Mouse (Mus musculus): ENCODE results near the gene Chrna5.

Chrna5 gene

DNA sequence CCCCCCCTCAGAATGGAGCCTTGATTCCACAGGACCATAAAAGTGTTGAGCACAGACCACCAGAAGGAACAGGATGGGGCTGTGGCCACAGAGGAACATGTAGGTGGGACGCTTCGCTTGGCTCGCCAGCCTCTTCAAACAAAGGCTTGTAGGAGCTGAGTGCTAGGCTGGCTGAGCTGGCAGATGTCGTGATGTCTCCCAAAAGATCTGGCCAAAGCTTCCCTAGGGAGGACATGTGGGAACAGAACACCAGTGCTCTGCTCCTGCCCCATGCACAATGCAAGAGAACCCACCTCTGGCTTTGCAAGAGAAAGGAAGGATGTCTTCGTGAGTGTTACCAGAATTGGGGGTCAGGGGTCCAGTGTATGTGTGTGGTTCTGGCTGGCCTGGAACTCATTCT lies 42.6 kb downstream of the Chrna5 start:
- DNase-seq (ENCODE audit: low spot score in 2 of 2) = no peak

DNA sequence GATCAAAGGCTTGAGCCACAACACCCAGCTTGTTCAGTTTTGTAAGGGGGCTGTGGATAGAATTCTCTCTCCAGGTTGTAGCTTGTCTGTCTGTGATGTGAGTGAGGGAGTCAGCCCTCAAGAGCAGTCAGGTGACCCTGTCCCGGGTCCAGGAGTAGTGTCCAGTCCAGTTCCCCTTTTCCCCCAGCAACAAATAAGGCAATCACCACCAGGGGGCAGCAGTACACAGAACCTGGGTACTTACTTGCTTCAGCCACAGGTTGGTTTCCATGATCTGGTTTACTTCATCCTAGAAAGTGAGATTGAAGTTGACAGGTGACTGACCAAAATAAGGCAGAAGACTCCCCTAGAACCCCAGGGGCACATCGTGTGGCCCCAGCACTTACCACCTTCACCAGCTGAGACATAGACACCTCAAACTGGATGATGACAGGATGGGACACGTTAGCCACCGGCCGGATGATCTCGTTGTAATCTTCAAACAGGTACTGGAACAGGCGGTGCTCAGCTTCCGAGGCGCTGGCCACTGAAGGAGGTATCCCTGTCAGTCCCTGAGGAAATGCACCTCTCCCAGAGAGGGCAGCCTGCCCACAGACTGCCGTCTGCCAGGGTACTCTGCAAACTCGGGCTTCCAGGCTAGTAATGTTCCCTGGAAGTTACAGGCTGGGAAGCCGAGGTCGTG lies 43.4 kb downstream of the Chrna5 start:
- peak; percentile 33 to 56 for DNase-seq (ENCODE audit: low spot score in 2 of 2)

DNA sequence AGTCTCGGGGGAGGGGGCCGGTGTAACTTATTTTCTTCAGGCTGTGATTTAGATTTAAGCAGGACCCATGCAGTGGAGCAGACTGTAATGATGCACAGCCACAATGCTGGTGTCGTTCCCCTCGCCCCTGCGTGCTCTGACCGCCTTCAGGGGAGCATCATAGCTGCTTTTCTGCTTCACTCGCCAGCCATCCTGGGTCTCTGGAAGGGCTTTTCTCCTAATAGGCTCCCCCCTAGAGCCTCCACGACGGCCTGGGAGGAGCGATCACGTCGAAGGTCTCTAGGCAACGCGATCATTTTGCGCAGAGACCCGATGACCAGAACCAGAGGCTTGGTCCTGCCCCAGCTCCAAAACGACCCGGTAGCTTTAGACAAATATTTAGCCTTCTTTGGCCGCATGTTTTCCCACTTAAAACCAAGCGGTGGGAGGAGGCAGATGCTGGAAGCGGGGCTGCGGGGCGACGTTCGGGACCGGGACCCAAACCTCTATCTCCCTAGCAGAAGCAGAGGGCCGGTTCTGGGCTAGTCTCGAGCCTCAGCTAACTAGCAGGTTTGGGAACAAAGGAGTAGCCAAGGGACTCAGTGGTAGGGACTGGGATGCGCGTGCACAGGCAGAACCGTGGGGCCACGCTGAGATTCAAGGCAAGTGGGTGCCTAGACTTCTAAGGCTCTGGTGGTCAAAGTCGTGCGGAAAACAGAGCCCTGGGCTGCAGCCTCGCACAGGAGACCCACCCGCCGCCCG lies 45.0 kb downstream of the Chrna5 start:
- DNase-seq (ENCODE audit: low spot score in 2 of 2) = no peak

DNA sequence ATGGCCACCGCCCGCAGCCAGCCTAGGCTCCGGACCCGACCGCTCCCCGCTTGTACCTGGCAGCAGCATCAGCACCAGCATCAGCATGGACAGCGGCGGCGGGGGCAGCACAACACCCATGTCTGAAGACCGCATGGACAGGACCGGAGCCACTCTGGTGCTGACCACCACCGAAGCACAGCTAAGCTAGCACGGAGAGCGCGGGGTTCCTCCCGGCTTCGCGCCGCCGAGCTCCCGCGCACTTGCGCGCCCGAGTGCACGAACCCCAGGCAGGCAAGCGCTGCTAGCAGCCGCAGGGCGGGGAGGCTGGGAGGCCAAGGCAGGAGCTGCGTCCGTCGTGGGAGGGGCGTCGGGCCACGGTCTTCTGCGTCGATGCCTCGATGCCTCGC lies 45.6 kb downstream of the Chrna5 start, which contains the start of gene Chrna3:
Gene Chrna3, minus strand, starts transcription at position 288 of the 389 bp plus-strand sequence.
- no peak for DNase-seq (ENCODE audit: low spot score in 2 of 2)

DNA sequence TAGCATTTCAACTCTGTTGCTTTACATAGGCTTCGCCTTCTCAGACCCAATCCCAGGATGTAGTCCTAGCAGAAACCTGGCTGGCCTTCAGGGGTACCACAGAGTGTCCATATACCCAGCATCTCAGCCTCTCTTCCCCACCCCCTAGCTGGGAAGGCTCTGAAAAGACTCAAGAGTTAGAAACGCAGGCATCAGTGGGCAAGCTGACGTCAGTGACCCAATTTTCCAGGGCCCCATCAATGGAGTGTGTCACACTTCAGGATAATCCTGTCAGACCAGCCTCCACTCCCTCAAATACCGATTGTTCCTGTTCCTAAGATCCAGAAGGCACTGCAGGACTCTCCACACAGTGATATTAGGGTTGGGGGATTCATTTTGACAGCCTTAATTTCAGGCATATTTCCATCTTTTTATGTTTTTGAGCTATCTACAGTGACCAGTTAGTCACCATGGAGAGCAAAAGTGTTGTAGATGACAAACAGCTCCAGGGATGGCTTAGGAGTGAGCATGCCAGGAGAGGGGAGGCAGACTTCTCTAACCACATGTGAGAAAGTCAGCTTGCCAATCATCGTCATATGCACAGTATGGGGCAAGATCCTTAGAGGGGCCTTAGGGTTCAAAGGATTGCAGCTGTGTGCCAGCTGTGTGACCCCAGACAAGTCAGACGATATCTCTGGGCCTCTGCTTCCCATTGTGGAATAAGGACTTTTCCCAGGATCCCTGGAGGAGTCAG lies 50.9 kb downstream of the Chrna5 start:
- DNase-seq (ENCODE audit: low spot score in 2 of 2) = no peak

DNA sequence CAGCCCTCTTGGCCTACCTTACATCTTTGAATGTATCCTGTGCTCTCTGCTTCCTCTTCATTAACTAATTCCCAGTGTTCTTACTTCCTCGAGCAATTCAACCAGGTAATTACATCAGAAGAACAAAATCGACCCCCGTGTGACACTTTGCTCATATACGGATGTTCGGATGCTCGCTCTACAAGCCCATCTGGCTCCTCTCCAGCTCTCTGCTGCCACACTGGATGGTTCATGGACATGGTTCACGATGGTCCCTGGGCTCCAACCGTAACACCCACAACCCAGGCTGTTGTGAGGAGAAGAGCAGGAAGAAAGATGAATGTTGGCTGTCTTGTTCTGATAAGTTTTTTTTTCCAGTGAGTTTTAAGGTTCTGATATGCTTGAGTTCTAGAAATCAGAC lies 58.3 kb downstream of the Chrna5 start:
- DNase-seq (ENCODE audit: low spot score in 2 of 2) = no peak

DNA sequence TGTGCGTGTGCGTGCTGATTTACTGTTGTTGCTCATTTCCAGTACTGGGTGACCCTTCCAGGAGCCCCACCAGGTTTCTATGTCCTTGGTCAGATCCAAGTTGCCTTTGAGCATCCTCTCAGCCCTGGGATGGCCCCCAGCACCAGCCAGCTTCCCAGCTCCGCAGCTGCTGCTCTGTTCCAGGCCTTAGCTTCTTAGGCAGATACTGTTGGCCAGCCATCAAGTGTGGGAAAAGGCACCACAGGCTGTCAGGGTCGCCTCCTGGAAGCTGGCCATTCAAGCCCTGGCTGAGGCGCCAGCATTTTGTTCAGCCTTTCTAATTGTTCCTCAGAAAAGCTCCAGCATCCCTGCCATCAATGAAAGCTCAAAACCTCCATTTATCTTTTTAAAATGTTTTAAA lies 59.3 kb downstream of the Chrna5 start:
- DNase-seq (ENCODE audit: low spot score in 2 of 2) = no peak

DNA sequence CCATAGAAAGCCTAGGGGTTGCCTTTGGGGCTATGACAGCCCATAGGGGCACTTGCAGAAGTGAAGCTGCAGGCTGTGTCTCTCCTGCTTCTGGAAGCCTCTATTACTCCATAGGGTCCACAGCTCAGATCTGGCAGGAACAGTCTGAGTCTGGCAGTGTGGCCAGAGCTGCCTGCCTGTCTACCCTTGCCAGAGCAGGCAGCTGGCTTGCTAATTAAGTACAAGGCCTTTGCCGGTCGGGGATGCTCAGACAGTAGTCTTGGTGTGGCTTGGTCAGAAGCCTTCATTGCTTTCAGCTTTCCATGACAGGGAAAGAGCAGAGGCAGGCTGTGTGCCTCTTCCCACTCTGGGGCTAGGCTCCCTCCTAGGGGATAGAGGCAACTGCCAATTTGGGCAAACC lies 60.7 kb downstream of the Chrna5 start:
- no peak for DNase-seq (ENCODE audit: low spot score in 2 of 2)

DNA sequence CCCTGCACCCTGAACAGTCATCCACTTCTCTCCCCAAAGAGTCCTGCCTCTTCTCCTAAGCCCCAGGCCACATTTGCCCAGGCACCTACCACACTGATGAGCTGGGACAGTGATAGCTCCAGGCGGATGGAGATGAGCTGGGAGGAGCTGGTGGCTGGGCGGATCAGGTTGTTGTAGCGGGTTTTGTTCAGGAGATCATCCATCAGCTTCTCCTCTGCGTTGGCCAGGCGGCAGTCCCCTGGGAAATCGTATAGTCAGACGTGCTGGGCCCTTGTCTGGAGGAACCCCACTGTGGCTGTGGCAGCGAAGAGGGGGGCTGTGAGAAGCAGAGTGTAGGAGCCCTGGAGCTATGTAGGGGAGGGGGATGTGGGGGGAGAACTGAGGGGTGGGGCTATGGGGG lies 63.0 kb downstream of the Chrna5 start:
- no peak for DNase-seq (ENCODE audit: low spot score in 2 of 2)

DNA sequence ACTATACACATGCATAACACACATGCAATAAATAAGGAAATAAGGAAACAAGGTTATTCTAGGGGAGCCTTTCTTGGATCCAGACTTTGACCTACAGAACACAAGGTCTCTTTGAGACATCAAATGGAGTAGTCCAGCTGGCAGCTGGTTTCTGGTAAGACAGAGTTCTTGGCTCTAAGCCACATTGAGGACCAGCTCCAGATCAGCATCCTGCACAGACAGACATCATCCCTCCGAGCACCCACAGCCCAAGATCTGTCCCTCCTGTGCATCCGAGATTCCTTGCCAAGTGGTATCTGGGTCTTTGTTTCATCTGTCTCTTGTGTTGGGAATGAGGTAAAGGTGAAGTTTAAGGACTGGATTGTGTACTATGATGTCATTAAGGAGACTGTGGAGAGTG lies 64.3 kb downstream of the Chrna5 start:
- DNase-seq (ENCODE audit: low spot score in 2 of 2) = no peak

DNA sequence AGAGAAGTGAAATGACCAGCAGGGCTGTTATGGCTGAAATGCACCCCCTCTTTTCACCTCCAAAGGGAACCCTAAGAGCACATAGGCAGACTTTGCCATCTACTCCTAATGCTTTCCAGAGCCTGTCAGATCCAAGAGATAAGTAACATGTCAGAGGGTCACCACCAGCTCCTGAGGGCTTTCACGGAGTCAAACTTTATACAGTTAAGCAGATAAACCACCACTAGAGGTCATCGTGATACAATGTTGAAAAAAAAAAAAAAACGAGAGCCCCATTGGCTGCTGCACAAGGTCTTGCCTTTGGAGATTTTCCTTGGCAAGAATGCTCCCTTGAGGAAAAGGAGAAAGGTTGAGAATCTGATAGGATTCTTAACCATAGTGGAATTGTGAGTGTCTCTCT lies 66.1 kb downstream of the Chrna5 start:
- DNase-seq (ENCODE audit: low spot score in 2 of 2) = no peak

DNA sequence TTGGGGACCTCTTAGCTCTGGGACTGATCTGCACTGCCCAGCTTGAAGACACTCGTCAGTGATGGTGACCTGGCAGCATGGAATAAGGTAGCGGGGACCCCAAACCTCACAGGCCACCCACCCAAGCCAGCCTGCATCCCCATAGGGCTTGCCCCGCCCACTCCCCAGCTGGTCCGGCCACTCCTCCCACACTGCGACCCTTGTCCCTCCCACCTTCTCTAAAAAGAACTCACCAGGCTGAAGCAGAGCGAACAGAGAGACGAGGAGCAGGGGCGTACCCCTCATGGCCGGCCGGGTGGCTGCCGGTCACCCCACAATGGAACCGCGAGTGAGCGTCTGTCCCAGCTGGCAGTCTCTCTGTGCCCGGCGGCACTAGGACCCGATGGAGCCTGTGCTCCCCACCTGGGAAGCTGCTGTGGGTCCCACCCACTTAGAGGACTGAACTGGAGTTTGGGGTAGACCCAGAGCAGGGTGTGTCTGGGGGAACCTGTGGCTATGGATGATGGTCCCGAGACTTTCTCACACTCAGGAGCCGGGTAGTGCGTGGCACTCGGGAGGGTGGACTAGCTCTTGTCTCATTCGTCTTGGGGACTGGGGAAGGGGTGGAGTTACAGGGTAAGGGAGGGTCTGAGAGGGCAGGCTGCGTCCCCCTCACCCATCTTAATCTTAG lies 67.7 kb downstream of the Chrna5 start, which contains the start of gene Chrnb4:
Gene Chrnb4, minus strand, starts transcription at position 569 of the 670 bp plus-strand sequence.
- no peak for DNase-seq (ENCODE audit: low spot score in 2 of 2)

DNA sequence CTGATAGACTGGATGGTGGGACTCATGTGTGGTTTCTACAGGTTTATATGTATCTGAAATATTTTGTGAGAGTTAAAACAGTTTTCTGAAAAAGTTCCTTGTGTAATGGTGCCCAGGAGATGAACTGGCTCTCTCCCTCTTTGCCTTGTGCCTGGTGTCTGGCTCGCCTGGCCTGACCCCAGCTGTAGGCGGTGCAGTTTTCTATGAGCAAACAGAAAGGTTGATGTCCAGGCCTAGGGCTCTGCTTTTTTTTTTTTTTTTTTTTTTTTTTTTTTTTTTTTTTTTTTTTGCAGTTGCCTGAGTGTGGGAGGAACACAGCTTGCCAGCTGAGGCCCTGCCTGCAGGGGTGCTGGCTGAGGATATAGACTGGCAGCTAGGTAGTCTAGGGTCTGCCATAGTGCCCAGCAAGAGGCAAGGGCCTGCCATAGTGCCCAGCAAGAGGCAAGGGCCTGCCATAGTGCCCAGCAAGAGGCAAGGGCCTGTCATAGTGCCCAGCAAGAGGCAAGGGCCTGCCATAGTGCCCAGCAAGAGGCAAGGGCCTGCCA lies 74.8 kb downstream of the Chrna5 start:
- DNase-seq (ENCODE audit: low spot score in 2 of 2) = no peak

All from spleen, postnatal 36 days (tissue).